Mouse (Mus musculus) hindbrain, postnatal 0 days (tissue): ENCODE measurements around the gene Gm2115. TPM values are rescaled to one million over a fixed set of nuclear protein-coding genes. Genes with fewer than 3 reads are reported as not detected.

Source experiments
- ATAC-seq: fragments of 200-750 bp; cut with Nextera tagmentation; 2 replicates; pipeline ENCODE4 v1.8.0; 2017; ENCODE audit warnings: mild to moderate bottlenecking, moderate TSS enrichment, moderate library complexity
- DNase-seq: peaks from one replicate; pipeline ENCODE4 v3.0.0-alpha.2; 2015; ENCODE audit warnings: low spot score
- H3K27ac ChIP-seq: fragments of 300-500 bp; sonication (generic); 2 replicates; pipeline ENCODE4 v1.5.1; 2014; ENCODE audit warnings: mild to moderate bottlenecking
- H3K27me3 ChIP-seq: fragments of 300-500 bp; sonication (generic); 2 replicates; pipeline ENCODE4 v1.6.1; 2014; ENCODE audit warnings: low read length, mixed read lengths; ENCODE audit not compliant: insufficient read depth
- H3K36me3 ChIP-seq: fragments of 300-500 bp; sonication (generic); 2 replicates; pipeline ENCODE4 v1.6.1; 2014; ENCODE audit warnings: low read length, mixed read lengths; ENCODE audit not compliant: insufficient read depth
- H3K4me1 ChIP-seq: fragments of 300-500 bp; sonication (generic); 2 replicates; pipeline ENCODE4 v1.6.1; 2014; ENCODE audit warnings: antibody characterized with exemption, low read length, mixed read lengths; ENCODE audit not compliant: insufficient read depth
- H3K4me2 ChIP-seq: fragments of 300-500 bp; sonication (generic); 2 replicates; pipeline ENCODE4 v1.6.1; 2014; ENCODE audit warnings: low read depth, mild to moderate bottlenecking, low read length, moderate library complexity, mixed read lengths
- H3K4me3 ChIP-seq: fragments of 300-500 bp; sonication (generic); 2 replicates; pipeline ENCODE4 v1.5.1; 2014; ENCODE audit warnings: low read length
- H3K9ac ChIP-seq: fragments of 300-500 bp; sonication (generic); replicated peaks from 2 replicates; pipeline ENCODE4 v1.6.1; 2014; ENCODE audit warnings: mild to moderate bottlenecking, low read length, moderate library complexity, mixed read lengths
- H3K9me3 ChIP-seq: fragments of 300-500 bp; sonication (generic); 2 replicates; pipeline ENCODE4 v1.6.1; 2016; ENCODE audit warnings: low read length, mixed read lengths
- CTCF ChIP-seq: IDR thresholded peaks from 2 replicates; pipeline ENCODE4 v1.5.1; 2016; ENCODE audit warnings: antibody characterized with exemption, control low read depth, low read depth
- WGBS: fragments of 180-500 bp; shearing (Covaris S2); extraction: QIAGEN DNeasy Blood & Tissue Kit; methylation state at CpG from one replicate; pipeline ENCODE4 v1.1.7; 2014; 5-methylcytosine and 5-hydroxymethylcytosine counted together
- polyA plus RNA-seq: library from polyadenylated mRNA; unstranded; fragments of >200 nt; fragmentation: Nextera tagmentation; extraction: Ambion mirVana; gene quantifications from 2 replicates; pipeline ENCODE4 v1.2.1, GENCODE M21; 2015
- total RNA-seq: library from RNA; depleted of rRNA; stranded (reverse); fragments of >200 nt; gene quantifications from 2 replicates; pipeline ENCODE4 v1.2.3, GENCODE M21; 2014; rRNA removed

Gm2115 gene
- total and polyA plus RNA-seq, 2 experiments from 2014 or later, result 1.7 to 3.6 TPM

- H3K4me2 ChIP-seq, result no peak overlapping the region
- ATAC-seq, result no peak
- no peaks in the 10 kb centered on the region for H3K4me1 ChIP-seq
- no peaks in the 10 kb centered on the region for H3K36me3 ChIP-seq
- TF ChIP-seq CTCF, result no peak
- 96% methylated on average over 4 of the region's 4 CpGs for WGBS
- H3K9me3 ChIP-seq, result no peaks in the 10 kb centered on the region
- no peaks in the 10 kb centered on the region for H3K27me3 ChIP-seq
- H3K4me3 ChIP-seq, result no peak overlapping the region
- no peak for DNase-seq
- no peak overlapping the region for H3K27ac ChIP-seq
- H3K9ac ChIP-seq, result no peak overlapping the region
Measured at GRCm38 (mm10) chr7:84623718-84624117, 95.0 kb downstream of the Gm2115 start.

- Histone ChIP-seq H3K4me1 (no peaks in the 10 kb centered on the region), H3K9ac (no peak overlapping the region), H3K4me2 (no peak overlapping the region), H3K36me3 (peaks cover 5% of the 10 kb centered on the region; the same call in 1 of the 2 replicates), H3K27ac (no peak overlapping the region), H3K4me3 (no peak overlapping the region), H3K9me3 (no peaks in the 10 kb centered on the region), H3K27me3 (no peaks in the 10 kb centered on the region)
- TF ChIP-seq CTCF, result no peak
- ATAC-seq (no peak), DNase-seq (no peak)
- WGBS, result 88% methylated on average over 3 of the region's 3 CpGs
Measured at GRCm38 (mm10) chr7:84631878-84632277, 103.1 kb downstream of the Gm2115 start.

Other genes with a start within 250 kb of the Gm2115 start
- gene Arnt2, start 118.8 kb upstream of the Gm2115 start, total RNA-seq, result 126 and 128 TPM in 2 replicates
- gene Arnt2, start 118.8 kb upstream of the Gm2115 start, polyA plus RNA-seq, result 39.8 and 44.6 TPM in 2 replicates
- 17.6 and 20.8 TPM in 2 replicates for gene Fah, start 77.8 kb downstream of the Gm2115 start, total RNA-seq
- 14.3 and 14.9 TPM in 2 replicates for gene Fah, start 77.8 kb downstream of the Gm2115 start, polyA plus RNA-seq
- gene Zfand6, start 161.0 kb downstream of the Gm2115 start, total RNA-seq, result 82.5 and 104 TPM in 2 replicates
- 141 and 152 TPM in 2 replicates for gene Zfand6, start 161.0 kb downstream of the Gm2115 start, polyA plus RNA-seq